Mouse (Mus musculus) layer of hippocampus, adult 18-20 months (tissue): ENCODE measurements around the gene Tbc1d22a. TPM values are rescaled to one million over a fixed set of nuclear protein-coding genes. Genes with fewer than 3 reads are reported as not detected.

Source experiments
- DNase-seq, 2 experiments: peaks; one replicate each; pipeline ENCODE4 v3.0.0; 2022; ENCODE audit warnings: low spot score in 2 of 2
- total RNA-seq, 2 experiments: library from RNA; stranded (reverse); gene quantifications; 2 replicates each; pipeline ENCODE4 v1.2.3; 2021

The Tbc1d22a gene
- total RNA-seq, 2 experiments from 2014 or later = 34.7 to 35.9 TPM

- DNase-seq = no peak
Observed at GRCm38 (mm10) chr15:86434241-86434640, 220.0 kb downstream of the Tbc1d22a start.

DNA sequence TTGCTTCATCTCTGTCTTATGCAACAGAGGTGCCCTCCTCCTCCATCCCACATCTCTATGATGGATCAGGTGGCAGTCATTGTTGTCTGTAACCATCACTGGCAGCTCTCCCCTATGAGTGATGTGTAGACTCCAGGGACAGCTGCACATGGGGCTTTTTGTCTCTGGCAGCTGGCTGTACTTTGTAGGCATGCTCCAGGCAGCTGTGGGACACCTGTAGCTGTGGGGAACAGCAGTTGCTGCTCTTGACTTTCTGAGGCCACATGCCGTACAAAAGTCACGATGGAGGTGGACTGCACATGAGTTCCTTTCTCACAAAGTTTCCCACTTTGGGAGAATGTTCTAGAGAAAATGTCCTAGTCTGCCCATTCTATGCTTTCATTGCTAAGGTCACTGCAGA lies 223.1 kb downstream of the Tbc1d22a start:
- DNase-seq = no peak

- DNase-seq = no peak
Observed at GRCm38 (mm10) chr15:86439015-86439796, 224.9 kb downstream of the Tbc1d22a start.

- no peak for DNase-seq
Observed at GRCm38 (mm10) chr15:86444271-86444670, 230.0 kb downstream of the Tbc1d22a start.

DNA sequence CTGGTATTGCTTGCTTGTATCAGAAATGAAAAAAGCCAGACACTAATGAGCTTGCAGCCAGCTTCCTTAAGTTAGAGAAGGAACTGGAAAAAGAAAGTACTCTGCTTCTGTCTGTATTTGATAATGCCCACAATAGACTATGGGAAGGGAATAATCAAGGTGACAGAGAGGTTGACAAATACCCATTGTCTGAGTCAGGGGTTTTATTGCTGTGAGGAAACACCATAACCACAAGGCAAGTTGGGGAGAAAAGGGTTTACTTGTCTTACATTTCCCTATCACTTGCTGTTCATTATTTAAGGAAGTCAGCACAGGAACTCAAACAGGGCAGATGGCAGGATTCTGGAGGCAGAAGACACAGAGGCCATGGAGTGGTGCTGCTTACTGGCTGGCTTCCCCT lies 231.8 kb downstream of the Tbc1d22a start:
- no peak for DNase-seq

DNA sequence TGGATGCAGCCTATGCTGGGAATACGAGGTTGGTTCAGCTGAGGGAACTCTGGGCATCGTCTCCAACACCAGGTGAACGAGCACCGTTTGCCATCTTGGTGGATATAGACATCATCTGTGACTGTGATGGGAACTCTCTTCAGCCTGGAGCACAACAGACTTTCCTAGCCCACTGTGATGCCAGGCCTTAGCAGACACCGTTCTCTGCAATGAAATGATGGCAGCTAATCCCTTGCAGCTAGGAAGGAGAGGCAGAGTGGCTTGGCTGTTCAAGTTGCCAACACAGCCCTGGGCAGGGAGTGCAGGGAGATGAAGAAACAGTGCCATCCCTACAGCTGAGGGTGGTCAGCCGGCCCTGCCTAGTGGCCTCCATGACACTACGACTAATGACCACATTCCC lies 233.0 kb downstream of the Tbc1d22a start:
- no peak for DNase-seq

DNA sequence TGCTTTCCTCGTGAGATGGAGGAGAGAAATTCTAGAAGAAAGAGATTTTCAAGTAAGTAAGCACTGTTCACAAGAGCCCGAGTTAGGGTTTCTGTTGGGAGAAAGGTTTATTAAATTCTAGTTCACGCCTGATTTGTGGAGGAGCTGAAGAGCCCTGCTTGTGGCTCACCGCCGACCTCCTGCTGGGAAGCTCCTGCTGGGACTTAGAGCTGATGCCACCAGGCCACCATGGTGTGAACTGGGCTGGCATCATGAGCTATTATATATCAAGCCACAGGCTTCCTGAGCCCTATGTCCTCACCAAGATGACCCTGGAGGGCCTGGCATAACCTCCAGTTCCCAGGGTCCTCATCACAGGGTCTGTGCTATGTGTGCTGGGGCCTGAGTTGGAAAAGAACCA lies 235.0 kb downstream of the Tbc1d22a start:
- DNase-seq = no peak

DNA sequence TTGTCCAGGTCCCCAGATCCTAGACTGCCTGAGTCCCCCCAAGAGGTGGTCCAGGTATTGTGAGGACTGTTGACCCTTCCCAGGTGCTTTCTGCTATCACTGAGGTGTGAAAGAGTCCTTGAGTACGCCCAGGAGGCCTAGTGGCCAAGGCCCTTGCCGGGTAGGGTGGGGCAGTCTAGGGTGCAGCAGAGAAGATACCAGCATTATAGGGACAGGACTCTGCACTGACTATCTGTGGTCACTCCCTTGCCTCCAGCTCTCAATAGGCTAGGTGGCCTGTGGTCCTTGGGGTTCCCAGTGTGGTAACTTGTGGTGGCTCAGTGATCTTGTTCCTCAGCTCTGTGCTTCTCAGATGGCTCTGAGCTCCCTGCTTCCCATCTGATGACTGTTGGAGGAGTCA lies 235.5 kb downstream of the Tbc1d22a start:
- DNase-seq = no peak

- DNase-seq = no peak
Observed at GRCm38 (mm10) chr15:86459413-86459812, 245.2 kb downstream of the Tbc1d22a start.

DNA sequence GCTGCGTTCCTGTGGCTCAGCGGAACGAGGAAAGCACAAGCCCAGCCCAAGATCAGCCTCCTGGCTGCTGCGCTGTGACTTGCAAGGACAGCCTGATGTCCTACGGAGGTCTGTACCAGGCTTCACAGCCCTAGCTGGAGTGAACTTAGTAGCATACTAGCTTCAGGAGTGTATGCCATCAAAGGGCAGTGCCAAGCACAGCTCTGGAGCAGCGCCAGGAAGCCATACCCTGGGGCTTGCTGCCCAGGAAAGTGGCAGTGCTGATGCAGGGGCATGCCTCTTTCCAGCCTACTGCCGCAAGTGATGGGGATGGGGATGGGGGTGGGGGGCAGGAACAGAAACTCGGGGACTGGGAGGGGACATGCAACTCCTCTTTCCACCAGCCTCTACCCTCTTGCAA lies 248.4 kb downstream of the Tbc1d22a start:
- no peak for DNase-seq

DNA sequence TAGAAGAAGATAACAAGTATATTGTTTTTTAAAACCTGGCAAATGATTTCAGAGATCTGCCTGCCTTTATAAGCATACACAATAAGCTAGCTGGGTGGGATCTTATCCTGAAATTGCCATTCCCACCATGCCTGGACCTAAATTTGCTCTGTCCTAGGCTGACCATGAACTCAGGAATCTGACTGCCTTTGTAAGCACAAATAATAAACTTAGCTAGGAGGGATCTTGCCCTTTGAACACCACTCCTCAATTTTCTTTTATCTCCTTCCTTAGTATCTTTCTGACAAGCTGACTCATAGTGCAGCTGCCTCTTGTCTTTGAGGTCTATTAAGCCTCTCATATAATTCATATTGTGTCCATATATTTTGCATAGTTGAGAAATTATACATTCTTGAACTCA lies 253.8 kb downstream of the Tbc1d22a start:
- DNase-seq = no peak

- peak in 1 of 2 experiments; percentile 58 for DNase-seq
Observed at GRCm38 (mm10) chr15:86471136-86471535, 256.9 kb downstream of the Tbc1d22a start.

GRCm38 (mm10) chr15:86473473-86473872 lies 259.2 kb downstream of the Tbc1d22a start:
- DNase-seq = no peak

DNA sequence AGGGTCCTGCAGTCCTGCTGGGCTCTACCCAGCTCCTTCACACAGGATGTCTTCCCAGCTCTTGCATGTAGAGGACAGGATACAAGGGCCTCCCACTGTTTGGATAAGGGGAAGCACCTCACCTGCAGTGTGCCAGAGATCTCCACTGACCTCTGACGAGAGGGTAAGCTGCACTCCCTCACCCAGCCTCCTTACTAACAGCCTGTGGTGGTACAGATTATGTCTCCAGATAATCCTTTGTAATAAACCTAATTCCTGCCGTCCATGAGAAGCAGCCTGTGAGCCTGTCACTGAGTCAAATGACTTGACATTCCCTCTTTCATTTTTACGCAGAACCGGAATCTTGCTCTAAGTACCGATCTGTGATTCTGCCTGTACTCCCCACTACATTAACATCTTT lies 260.7 kb downstream of the Tbc1d22a start:
- DNase-seq = no peak

GRCm38 (mm10) chr15:86476483-86476882 lies 262.2 kb downstream of the Tbc1d22a start:
- DNase-seq = peak in 1 of 2 experiments; percentile 38

DNA sequence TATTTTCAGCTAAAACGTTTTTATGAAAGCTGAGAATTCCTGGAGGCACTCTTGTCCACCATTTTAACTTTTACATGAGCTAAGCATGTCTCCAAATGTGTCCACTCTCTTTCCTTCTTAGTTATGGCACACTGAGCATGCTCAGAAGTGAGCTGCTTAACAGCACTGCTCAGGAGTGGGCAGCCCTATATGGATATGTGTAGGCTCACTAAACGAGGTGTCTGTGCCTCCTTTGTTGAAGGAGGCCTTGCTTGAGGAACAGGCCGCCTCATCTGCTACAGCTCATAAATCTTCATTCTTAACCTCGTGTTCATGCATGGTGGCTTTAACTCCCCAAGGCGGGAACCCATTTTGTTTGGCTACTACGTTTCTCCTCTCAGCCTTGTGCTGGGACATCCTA lies 262.8 kb downstream of the Tbc1d22a start:
- DNase-seq = no peak

- no peak for DNase-seq
Observed at GRCm38 (mm10) chr15:86477471-86477992, 263.3 kb downstream of the Tbc1d22a start.

DNA sequence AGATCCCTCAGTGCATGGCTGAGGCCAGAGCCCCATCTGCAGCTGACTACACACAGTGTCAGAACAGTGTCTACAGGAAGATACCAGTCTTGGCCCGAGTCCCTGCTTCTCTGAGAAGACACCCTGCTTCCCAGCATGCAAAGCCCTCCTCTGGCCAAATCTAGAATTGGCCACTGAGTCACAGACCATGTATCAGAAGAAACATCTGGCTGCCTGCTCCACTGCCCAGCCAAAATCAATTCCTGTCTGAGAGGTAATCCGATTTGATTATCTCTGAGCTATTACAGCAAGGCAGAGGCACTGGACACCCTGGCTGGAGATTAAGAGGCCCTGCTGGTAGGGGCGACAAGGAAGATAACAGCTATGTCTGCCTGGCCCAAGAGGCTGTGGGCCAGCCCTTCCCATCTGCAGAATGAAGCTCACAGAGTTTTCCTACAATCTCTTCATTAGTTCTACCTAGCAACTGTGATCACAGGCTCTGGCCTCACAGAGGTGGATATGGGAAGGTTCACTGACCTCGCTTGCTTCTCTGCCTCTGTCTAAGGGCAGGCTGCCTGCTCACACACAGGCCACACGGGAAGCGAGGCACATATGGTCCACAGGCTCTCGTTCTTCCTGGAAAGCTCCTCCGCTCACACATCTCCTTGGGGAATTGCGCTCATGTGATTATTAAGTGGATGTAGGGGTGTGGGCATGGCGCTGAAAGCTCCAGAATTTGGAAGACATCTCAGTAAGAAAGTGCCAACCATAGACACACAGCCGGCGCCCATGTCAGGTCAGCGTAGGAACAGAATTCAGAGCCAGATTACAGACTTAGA lies 264.6 kb downstream of the Tbc1d22a start:
- no peak for DNase-seq

DNA sequence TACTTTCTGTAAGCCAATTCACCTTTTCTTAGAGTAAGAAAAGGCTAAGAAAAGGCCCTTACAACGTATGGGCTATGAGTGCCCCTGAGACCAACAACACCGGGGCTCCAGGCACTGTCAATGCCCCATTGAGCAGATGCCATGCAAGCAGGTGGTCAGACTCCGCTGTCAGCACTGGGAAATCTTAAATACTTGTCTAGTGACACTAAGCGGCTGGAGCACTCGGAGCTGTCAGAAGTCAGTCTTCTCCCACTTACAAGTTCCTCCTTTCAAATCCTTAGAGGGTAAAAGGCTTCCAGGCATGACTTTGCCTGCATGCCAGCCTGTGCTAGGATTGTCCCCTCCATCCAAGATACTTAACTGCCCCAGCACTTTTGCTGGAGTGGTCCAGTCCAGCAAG lies 268.1 kb downstream of the Tbc1d22a start:
- DNase-seq = no peak

DNA sequence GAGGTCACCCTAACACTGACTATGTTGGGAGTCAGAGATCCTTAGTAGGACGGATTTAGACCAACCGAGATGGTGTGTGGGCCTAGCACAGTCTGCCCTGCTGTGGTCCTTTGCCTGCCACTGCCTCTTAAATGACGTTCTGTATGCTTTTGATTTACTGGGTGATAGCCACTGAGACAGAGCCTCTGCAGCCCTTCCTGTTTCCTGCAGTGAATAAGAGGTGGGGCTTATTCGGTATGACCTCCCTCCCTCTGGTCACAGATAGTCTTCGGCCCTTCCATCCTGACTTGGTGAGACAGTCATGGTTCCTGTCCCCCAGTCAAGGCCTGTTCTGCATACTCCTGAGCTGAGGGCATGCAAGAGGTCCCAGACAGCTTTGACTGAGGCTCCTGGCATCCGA lies 271.6 kb downstream of the Tbc1d22a start:
- DNase-seq = no peak

DNA sequence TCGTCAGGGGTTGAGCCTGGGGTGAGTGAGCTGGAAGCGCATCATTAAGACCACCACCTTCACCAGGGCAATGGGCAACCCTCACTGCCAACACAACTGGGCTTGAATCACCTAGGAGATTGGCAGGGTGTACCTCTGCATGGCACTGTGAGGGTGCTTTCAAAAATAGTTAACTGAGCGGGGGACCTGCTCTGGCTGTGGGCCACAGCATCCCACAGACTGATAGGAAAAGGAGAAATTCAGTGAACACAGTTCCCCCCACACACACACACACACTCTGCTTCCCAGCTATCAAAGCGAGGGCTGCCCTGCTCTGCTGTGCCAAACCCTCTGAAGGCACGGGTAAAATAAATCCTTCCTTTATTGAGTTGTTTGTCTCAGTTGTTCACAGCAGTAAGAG lies 273.1 kb downstream of the Tbc1d22a start:
- peak; percentile 46 to 73 for DNase-seq

DNA sequence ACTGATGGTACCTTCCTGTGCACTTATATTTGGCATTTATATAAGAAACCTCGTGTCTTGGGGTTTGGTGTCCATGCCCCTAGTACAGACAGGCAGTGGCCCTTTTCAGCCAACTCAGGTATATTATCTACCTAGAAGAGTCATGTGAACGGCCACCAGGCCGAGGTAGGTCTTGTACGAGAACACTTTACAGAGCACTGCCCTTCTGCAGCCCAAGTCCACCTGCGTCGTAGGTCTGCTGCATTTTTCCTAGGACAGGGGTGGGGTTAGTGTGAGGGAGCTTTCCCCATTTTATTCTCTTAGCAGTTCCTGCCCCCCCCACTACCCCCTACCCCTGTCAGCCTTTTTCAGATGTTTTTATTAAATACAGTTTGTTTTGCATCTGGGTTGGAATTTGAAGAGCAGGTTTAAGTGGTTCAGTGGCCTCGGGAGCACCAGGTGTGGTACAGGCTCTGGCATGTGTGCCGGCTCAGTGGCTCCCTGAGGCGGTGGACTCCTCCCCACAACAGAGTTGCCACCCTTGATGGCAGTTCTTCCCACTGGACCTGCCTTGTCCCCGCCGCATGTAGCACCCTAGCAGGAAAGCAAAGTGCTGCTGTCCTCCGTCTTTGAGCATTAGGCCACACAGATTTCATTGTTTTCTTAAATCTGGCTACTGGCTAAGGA lies 277.3 kb downstream of the Tbc1d22a start:
- DNase-seq = no peak
